Mouse (Mus musculus): ENCODE measurements at regions not wholly inside any gene's neighbourhood (a gene's known extent, or its start where the extent isn't known, plus 50 kb on each side); places are given as distances from the start of the nearest gene placed in this dataset.

- no peak for TF ChIP-seq CTCF (IDR thresholded peaks at IDR 0.05; ENCODE audit: borderline replicate concordance, insufficient read depth, low read depth, low read length)
- no peak for TF ChIP-seq POLR2A (IDR thresholded peaks at IDR 0.05; ENCODE audit: borderline replicate concordance, insufficient read depth, low read length)
Measured at GRCm38 (mm10) chr12:16152108-16152507, 335.4 kb upstream of the Trib2 start.
